Mouse (Mus musculus): ENCODE data around the gene Rdh1.

DNA sequence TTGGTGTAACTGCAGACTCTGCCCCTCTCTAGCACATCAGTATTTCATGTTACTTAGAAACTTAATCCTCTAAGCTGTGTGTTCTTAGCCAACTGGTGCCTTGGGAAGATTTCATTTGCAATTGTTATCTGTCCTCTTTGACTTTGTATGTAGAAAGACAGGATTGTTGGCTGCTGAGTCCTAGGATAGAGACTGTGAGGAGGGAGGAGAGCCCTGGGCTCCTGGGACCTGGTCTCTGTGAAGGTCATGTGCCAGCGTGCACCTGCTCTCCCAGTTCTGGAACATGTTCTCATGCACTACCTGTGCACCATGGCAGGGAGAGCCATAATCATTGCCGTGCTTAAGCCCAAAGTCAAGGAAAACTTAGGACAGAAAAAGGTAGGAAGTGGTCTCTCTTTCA lies 42.1 kb downstream of the Rdh1 start:
- no peak for TF ChIP-seq CTCF (IDR thresholded peaks at IDR 0.05; ENCODE audit: control insufficient read depth, insufficient read depth, low read length)
- no peak for TF ChIP-seq POLR2A (IDR thresholded peaks at IDR 0.05; ENCODE audit: borderline replicate concordance, control insufficient read depth, low read depth, low read length)
